Mouse (Mus musculus) NIH3T3 (cell line): ENCODE data around the gene Cmtm1.
"Not testable (repeated sequence)": the region's sequence is repeated elsewhere in the genome, so short reads cannot be mapped to it uniquely, and the experiment has no call there.

Experiments used
- DNase-seq: peaks from one replicate; pipeline ENCODE4 v3.0.0-alpha.2; 2012; ENCODE audit warnings: low read depth

Cmtm1 gene

GRCm38 (mm10) chr8:104309441-104310155 is at the start of gene Cmtm1, which contains the start of gene Gm45711:
Gene Cmtm1 (minus strand): TSS chr8:104310145.
Gene Gm45711 (minus strand): TSS chr8:104310081.
- DNase-seq: not testable (repeated sequence)

DNA sequence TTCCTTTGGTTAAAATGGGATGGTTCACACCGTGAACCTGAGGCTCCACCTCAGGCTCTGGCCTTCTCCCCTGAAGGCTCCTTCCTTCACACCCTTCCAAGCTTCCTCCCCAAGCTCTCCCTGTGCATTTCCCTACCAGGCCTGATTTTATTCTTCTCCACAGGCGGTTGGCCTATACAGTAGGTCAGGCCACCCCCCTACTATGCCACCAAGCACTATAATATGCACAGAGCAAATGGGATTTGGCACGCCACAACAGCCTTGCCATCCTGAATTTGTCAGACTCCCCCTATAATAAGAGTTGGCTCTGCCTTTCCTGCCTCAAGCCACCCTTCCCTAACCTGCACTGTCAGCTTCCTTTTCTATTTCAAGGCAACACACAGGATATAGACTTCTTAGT is 48.7 kb upstream of the Cmtm1 start:
- DNase-seq: no peak

- no peak for DNase-seq
These were observed 44.6 kb upstream of the Cmtm1 start for GRCm38 (mm10) chr8:104354504-104354903.

GRCm38 (mm10) chr8:104353186-104353585 is 43.2 kb upstream of the Cmtm1 start:
- DNase-seq: no peak

DNA sequence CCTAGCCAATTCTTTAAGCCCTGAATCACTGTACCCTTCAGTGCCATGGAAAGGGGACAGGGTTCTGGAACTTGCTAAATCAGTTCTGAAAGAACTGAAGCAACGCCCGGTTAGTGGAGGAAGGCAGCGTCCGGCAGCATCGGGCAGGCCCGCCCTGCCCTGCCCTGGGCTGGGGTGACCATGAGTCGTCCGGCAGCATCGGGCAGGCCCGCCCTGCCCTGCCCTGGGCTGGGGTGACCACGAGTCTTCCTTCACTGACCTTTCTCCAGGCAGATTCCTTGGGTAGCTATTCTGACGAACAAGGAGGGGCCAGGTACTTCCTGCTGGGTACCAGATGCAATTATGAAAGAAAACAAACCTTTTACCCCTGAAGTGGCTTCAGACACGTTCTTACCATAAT is 40.1 kb upstream of the Cmtm1 start:
- no peak for DNase-seq

- DNase-seq: no peak
These were observed 39.0 kb upstream of the Cmtm1 start for GRCm38 (mm10) chr8:104348971-104349370.

DNA sequence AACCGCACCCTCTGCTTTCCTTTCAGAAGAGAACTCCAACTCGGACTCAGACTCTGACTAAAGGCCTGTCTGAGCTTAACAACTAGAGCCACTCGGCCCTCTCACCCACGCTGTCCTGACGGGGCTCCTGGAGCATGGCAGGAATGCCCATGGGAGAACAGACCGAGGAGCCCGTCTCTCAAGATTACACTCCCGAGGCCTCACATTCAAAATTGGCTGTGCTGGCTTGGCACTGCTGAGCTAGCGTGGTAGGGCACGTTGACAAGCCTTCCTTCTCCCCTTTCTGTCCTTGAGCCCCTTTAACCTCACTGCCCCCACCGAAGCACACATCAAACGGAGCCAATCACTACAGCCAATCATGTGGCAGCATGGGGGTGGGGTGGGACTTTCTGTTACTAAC is 36.8 kb upstream of the Cmtm1 start:
- no peak for DNase-seq

DNA sequence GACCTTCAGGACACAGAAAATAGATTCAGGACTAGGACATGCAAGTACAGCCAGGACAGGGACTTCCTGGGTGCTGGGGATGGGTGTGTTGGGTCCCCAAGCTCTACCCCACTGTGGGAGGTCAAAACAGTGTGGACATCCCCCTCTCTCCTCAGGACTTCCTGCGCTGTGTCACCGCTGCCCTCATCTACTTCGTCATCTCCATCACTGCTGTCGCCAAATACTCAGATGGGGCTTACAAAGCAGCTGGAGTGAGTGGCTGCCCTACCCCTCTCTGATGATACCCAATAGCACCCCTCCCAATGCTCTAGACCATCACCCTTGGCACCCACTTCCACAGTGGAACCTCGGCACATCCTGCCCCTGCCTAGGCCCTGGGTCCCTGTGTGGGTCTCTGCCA is 34.7 kb upstream of the Cmtm1 start:
- no peak for DNase-seq

- peak; percentile 94 for DNase-seq
These were observed 34.0 kb upstream of the Cmtm1 start for GRCm38 (mm10) chr8:104343957-104344356.

DNA sequence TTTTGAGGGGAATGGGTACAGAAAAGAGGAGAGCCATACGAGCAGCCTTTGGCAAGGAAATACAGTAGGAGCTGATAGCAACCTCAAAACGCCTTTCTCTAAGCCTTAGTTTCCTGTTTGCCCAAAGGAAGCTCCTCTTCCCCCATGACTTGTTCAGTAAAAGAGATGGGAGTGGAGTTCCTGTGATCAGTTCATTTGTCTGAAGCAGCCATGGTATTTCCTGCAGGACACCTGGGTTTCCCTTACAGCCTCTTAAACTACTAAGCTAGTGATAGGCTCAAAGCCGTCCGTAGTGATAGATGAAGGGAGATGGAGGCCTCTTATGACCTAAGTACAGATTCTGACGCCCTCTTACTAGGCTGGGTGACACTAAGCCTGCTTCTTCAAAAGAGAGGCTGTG is 32.5 kb upstream of the Cmtm1 start:
- DNase-seq: no peak

DNA sequence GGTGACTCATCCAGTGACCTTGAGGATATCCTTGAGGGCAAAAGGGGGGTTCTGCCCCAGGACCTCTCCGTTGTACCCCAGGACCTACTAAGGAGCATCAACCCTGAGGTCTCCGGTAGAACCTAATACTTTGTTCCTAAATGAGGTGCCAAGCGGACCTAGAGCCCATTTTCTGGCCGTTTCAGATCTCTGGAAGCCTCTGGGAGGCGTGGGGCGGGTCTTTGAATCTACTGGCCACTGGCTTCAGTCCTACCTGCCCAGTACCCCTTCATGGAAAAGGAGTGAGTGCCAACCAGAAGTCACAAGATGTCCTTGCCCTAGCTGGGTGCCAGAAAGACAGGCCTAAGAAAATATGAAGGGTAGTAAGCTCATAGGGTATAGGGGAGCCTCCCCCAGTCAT is 31.7 kb upstream of the Cmtm1 start:
- DNase-seq: no peak

DNA sequence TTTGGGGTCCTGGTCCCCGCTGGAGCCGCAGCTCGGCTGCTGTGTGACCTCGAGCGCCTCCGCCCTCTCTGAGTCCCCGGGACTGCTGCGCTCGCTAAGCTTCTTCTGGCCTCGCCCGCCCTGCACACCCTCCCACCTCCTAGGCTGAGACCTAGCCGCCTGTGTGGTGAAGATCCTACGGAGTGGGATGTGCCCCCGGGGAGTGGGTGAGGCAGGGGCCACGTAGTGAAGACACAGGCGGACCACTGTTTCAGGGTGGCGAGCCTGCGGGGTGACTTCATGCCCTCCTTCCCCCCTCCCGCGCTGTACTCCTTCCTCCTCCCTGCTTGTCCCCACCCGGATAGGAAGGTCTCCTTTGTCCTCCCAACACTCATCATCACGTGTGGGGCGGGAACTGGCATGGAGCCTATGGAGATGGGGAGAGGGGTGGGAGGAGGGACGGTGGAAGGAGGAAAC is 31.2 kb upstream of the Cmtm1 start:
- DNase-seq: peak; percentile 96

- DNase-seq: peak; percentile 94
These were observed 30.5 kb upstream of the Cmtm1 start for GRCm38 (mm10) chr8:104340233-104341105.

DNA sequence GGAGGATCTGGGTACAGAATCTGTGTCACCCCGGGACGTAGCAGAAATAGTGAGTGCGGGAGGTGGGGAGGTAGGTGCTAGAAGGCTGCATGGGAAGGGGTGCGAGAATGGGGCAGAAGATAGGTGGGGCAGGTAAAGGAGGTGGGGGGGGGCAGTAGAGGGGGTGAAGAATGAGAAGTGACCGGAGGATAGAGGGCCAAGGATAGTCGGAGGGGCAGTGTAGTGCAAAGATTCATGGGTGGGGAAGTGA is 30.0 kb upstream of the Cmtm1 start:
- DNase-seq: no peak

DNA sequence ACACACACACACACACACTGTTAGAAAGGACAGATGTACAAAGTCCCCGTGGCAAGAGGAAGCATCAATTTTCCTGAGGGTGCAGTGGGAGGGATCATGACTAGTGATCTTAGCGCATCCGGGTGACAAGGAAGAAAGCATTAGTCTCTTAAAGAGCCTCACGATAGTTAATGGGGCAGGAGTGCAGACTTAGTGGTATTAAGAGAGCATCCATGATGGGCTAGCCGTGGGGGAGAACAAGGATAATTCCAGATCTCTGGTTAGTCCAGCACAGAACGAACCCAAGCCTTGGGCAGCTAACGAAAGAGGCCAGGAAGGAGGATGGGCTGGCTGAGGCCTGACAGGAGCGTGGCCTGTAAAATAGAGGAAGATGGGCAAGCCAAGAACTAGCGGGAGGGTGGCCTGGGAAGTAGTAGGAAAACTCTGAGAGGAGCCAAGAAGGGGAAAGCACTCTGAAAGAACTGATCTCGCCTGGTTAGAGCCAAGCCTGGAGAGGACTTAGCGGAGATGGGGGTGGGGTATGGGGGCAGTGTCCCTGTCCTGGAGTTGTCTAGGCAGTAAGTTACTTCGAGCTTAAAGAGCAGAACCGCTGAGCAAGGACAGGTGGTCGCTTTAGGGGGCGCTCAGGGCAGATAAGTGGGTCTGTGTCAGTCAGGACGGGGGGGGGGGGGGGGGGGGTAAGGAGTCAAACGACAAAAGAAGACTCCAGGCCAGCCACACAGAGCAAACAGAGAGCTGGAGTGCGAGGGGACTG is 29.5 kb upstream of the Cmtm1 start, which contains the start of gene Cmtm3:
Cmtm3 (plus strand) TSS at position 182 of the 754 bp plus-strand sequence.
- peak; percentile 29 for DNase-seq

- no peak for DNase-seq
These were observed 27.9 kb upstream of the Cmtm1 start for GRCm38 (mm10) chr8:104337890-104338289.

GRCm38 (mm10) chr8:104336806-104337205 is 26.9 kb upstream of the Cmtm1 start:
- DNase-seq: no peak

GRCm38 (mm10) chr8:104334196-104334595 is 24.3 kb upstream of the Cmtm1 start:
- DNase-seq: no peak

GRCm38 (mm10) chr8:104333786-104334185 is 23.8 kb upstream of the Cmtm1 start:
- no peak for DNase-seq

DNA sequence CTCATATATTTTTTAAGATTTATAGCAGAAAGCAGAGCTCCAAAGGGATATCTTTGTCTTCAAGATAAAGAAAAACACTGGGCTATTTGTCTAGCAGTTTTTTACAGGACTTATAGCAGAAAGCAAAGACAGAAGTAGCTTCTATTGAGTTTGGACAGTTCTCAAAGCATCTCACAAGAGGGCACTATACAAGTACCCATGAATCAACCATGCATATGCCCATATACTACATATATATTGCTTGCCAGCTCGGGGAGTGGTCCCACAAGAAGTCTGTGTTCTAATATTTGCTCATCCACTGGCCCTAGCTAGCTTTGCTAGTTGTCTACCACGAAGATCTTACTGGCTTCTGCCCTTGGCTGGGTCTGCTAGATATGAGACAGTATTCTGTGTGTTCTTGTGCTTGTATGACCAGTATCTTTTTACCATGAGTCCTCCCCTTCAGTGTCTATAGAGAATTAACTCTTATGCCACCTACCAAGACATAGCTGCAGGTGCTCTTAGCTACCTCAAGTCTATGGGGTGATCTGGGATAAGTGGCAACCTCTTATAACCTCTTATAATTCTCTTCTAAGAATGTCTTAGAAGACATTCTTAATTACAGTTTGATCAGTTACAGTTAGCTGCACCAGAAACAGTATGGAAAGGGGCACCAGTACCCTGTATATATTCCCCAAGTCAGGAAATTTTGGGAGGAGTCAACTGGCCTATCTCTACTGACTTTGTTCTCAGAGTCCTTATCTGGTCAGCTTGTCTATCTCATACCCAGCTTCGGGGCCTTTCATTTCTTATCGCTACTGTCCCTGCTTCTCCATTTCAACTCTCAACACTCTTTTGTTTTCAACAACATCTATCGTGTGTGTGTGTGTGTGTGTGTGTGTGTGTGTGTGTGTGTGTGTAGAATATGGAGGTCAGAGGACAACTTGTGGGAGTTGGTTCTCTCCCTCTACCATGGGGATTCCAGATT is 23.0 kb upstream of the Cmtm1 start:
- DNase-seq: peak; percentile 34

DNA sequence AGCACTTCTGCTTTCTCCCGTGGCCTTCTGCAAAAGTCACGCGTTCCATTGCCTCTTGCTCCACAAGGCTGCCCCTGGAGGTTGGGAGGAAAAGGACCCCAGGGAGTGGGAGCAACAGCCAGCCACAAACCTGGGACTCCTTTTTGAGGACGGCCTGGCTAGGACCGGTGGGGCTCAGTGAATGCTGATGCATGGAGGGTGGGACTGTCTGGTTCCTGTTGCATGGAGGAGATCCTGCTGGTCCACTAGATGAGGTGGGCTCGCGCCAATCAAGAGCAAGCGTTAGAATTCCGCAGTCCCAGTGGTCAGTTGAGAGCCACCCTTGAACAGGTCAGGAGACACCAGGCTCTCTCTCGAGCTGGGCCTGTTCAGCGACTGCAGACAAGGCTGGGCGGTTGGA is 12.0 kb upstream of the Cmtm1 start, which contains the start of gene Cmtm2b:
Cmtm2b (plus strand) TSS at position 301 of the 400 bp plus-strand sequence.
- not testable (repeated sequence) for DNase-seq
